Mouse (Mus musculus) midbrain, postnatal 0 days (tissue): ENCODE data around the gene Hes7. TPM values are rescaled to one million over a fixed set of nuclear protein-coding genes. Genes with fewer than 3 reads are reported as not detected.

Source experiments
- ATAC-seq: fragments of 200-750 bp; cut with Nextera tagmentation; 2 replicates; pipeline ENCODE4 v1.8.0; 2017; ENCODE audit warnings: moderate number of reproducible peaks, mild to moderate bottlenecking, moderate TSS enrichment, moderate library complexity; ENCODE audit not compliant: low FRiP score
- DNase-seq: peaks from one replicate; pipeline ENCODE4 v3.0.0-alpha.2; 2015; ENCODE audit warnings: low spot score
- H3K27ac ChIP-seq: fragments of 300-500 bp; sonication (generic); 2 replicates; pipeline ENCODE4 v1.5.1; 2014; ENCODE audit warnings: low read depth, mild to moderate bottlenecking, low read length, mixed read lengths
- H3K27me3 ChIP-seq: fragments of 300-500 bp; sonication (generic); 2 replicates; pipeline ENCODE4 v1.6.1; 2014; ENCODE audit warnings: low read length, control low read depth, mixed read lengths; ENCODE audit not compliant: insufficient read depth
- H3K36me3 ChIP-seq: fragments of 300-500 bp; sonication (generic); 2 replicates; pipeline ENCODE4 v1.6.1; 2014; ENCODE audit warnings: low read length, control low read depth, mixed read lengths; ENCODE audit not compliant: insufficient read depth
- H3K4me1 ChIP-seq: fragments of 300-500 bp; sonication (generic); 2 replicates; pipeline ENCODE4 v1.6.1; 2014; ENCODE audit warnings: mild to moderate bottlenecking, control low read depth, antibody characterized with exemption, low read length, mixed read lengths; ENCODE audit not compliant: insufficient read depth
- H3K4me2 ChIP-seq: fragments of 300-500 bp; sonication (generic); 2 replicates; pipeline ENCODE4 v1.6.1; 2014; ENCODE audit warnings: low read depth, mild to moderate bottlenecking, low read length, mixed read lengths; ENCODE audit not compliant: poor library complexity, severe bottlenecking
- H3K4me3 ChIP-seq: fragments of 300-500 bp; sonication (generic); 2 replicates; pipeline ENCODE4 v1.5.1; 2014; ENCODE audit warnings: low read depth, mild to moderate bottlenecking, low read length, moderate library complexity
- H3K9ac ChIP-seq: fragments of 300-500 bp; sonication (generic); replicated peaks from 2 replicates; pipeline ENCODE4 v1.6.1; 2014; ENCODE audit warnings: mild to moderate bottlenecking, low read length, moderate library complexity, mixed read lengths; ENCODE audit not compliant: poor library complexity, severe bottlenecking
- H3K9me3 ChIP-seq: fragments of 300-500 bp; sonication (generic); 2 replicates; pipeline ENCODE4 v1.6.1; 2016; ENCODE audit warnings: low read length, control low read depth
- CTCF ChIP-seq: IDR thresholded peaks from 2 replicates; pipeline ENCODE4 v1.5.1; 2016; ENCODE audit warnings: antibody characterized with exemption, mild to moderate bottlenecking
- WGBS: fragments of 180-500 bp; shearing (Covaris S2); extraction: QIAGEN DNeasy Blood & Tissue Kit; methylation state at CpG from one replicate; pipeline ENCODE4 v1.1.7; 2014; 5-methylcytosine and 5-hydroxymethylcytosine counted together
- polyA plus RNA-seq: library from polyadenylated mRNA; unstranded; fragments of >200 nt; fragmentation: Nextera tagmentation; extraction: Ambion mirVana; gene quantifications from 2 replicates; pipeline ENCODE4 v1.2.1, GENCODE M21; 2015
- total RNA-seq: library from RNA; depleted of rRNA; stranded (reverse); fragments of >200 nt; gene quantifications from 2 replicates; pipeline ENCODE4 v1.2.3, GENCODE M21; 2014; rRNA removed

Hes7 gene
- total and polyA plus RNA-seq, 2 experiments from 2014 or later: 2.0 to 2.1 TPM

DNA sequence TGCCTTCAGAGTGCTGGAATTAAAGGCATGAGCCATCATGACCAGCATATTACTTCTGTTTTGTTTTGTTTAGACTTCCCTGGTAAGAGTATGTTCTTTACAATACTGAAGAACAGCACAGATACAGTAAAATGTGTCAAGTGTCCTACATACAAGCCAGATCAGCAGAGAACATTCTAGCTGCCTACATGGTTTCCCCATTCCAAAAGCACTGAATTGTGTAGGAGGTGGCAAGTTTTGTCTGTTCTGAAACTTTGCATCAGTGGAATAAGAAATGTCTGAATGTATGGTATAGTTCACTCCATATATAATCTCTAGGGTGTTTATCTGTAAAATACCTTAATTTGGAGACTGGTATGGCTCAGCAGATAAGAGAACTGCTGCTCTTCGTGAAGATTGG, 35.1 kb downstream of the Hes7 start:
- H3K9me3 ChIP-seq: no peaks in the 10 kb centered on the region
- no peak overlapping the region for H3K4me3 ChIP-seq
- 52% methylated on average over 1 of the region's 1 CpGs for WGBS

DNA sequence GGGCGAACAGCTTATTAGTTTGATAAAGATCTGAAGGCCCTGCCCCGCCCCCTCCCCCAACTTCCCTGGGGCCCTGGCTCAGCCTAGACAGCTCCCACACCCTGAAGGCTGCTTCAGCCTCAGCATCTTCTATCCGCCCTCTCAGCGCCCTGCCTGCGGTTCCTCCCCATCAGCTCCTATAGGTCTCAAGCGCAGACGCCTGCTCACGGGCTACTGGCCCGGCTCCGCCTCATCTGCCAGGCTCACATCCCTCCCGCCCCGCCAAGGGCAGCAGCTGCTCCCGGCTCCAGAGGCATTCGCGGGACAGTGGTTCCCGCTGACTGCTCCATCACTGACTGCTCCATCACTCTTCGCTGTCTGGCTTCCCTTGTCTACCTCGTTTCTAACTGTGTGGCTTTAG, 36.6 kb downstream of the Hes7 start, which contains the start of gene Alox12b:
Alox12b (plus strand) TSS at position 190 of the 400 bp plus-strand sequence.
- TF ChIP-seq CTCF: no peak
- Histone ChIP-seq H3K4me3 (peak within 1 kb of the TSS; percentile 23), H3K4me2 (peak within 1 kb of the TSS; percentile 51), H3K4me1 (peaks cover 3% of the 10 kb centered on the region; the same call in 1 of the 2 replicates), H3K9ac (0 out of 2 replicates have a peak within 1 kb of the TSS, but pooled peaks have one; percentile 42), H3K36me3 (no peaks in the 10 kb centered on the region), H3K27ac (no peak within 1 kb of the TSS), H3K27me3 (peaks cover 19% of the 10 kb centered on the region; the same call in 1 of the 2 replicates), H3K9me3 (no peaks in the 10 kb centered on the region)
- DNase-seq: peak; percentile 54
- 4% methylated on average over 18 of the region's 18 CpGs for WGBS
- no peak for ATAC-seq

More for the DNA sequence above, 35.1 kb downstream of the Hes7 start:
- H3K36me3 ChIP-seq: no peaks in the 10 kb centered on the region
- H3K27me3 ChIP-seq: peaks cover 19% of the 10 kb centered on the region; the same call in 1 of the 2 replicates
- H3K9ac ChIP-seq: no peak overlapping the region
- no peak for TF ChIP-seq CTCF
- DNase-seq (no peak), ATAC-seq (no peak)
- no peak overlapping the region for H3K27ac ChIP-seq
- H3K4me2 ChIP-seq: no peak overlapping the region
- peaks cover 3% of the 10 kb centered on the region; the same call in 1 of the 2 replicates for H3K4me1 ChIP-seq

DNA sequence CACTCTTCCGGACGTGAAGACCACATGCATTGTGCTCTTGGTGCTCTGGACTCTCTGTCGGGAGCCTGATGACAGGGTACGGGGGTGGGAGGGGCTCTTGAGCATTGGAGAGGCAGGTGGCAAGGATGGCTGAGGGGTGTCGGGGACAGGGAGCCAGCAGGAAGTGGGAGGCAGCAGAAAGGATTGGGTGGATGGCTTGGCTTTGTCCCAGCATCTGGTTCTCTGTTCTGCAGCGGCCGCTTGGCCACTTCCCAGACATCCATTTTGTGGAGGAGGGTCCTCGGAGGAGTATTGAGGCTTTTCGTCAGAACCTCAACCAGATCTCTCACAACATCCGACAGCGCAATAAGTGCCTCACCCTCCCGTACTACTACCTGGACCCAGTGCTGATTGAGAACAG, 49.1 kb downstream of the Hes7 start:
- 87% methylated on average over 12 of the region's 12 CpGs for WGBS
- H3K9me3 ChIP-seq: no peaks in the 10 kb centered on the region
- H3K4me3 ChIP-seq: no peak overlapping the region
- H3K27ac ChIP-seq: no peak overlapping the region
- H3K36me3 ChIP-seq: no peaks in the 10 kb centered on the region
- no peak overlapping the region for H3K9ac ChIP-seq
- no peak for TF ChIP-seq CTCF
- ATAC-seq (no peak), DNase-seq (no peak)
- H3K27me3 ChIP-seq: no peaks in the 10 kb centered on the region; the same call in 1 of the 2 replicates
- no peaks in the 10 kb centered on the region for H3K4me1 ChIP-seq
- no peak overlapping the region for H3K4me2 ChIP-seq

DNA sequence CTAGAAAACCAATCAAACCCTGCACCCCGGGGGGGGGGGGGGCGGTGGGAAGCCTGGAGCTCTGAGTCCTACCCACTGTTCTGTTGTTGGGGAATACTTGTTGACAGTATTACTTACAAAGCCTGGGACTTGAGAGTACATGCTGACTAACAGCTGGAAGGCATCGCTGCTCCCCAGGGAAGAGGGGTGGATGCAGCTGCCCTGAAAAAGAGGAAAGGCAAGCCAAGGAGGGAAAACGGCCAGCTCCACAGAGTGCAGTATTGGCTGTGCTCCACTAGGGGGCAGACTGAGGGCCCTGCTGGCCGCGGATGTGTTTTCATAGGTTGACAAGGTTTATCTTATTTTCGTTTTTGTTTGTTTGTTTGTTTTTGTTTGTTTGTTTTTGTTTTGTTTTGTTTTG, 51.4 kb downstream of the Hes7 start:
- no peaks in the 10 kb centered on the region for H3K36me3 ChIP-seq
- H3K9ac ChIP-seq: no peak overlapping the region
- no peak overlapping the region for H3K27ac ChIP-seq
- H3K27me3 ChIP-seq: no peaks in the 10 kb centered on the region
- H3K9me3 ChIP-seq: no peaks in the 10 kb centered on the region
- DNase-seq (peak; percentile 47), ATAC-seq (no peak)
- TF ChIP-seq CTCF: peak; percentile 88
- H3K4me3 ChIP-seq: no peak overlapping the region
- H3K4me2 ChIP-seq: no peak overlapping the region
- no peaks in the 10 kb centered on the region for H3K4me1 ChIP-seq
- WGBS: 24% methylated on average over 7 of the region's 7 CpGs

DNA sequence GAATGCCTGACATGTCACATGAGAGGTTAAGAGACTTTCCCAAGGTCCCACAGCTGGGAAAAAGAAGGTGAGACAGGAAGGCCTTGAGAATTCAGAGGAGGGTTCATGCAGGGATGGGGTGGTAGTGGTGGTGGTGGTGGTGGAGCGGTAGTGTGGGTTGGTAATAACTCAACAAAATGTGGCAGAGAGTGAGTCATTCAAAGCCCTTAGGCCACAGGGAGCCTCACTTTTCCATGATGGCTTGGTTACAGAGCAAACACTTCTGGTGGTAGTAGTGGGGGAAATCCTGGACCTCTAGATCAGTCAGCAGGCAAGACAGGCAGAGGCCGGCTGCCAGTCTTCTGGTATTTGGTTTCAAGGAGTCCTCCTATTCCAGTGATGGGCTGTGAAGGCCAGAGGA, 52.4 kb downstream of the Hes7 start:
- H3K4me3 ChIP-seq: no peak overlapping the region
- no peaks in the 10 kb centered on the region for H3K36me3 ChIP-seq
- H3K27me3 ChIP-seq: no peaks in the 10 kb centered on the region
- H3K4me1 ChIP-seq: no peaks in the 10 kb centered on the region
- no peaks in the 10 kb centered on the region for H3K9me3 ChIP-seq
- ATAC-seq: no peak
- no peak overlapping the region for H3K27ac ChIP-seq
- no peak overlapping the region for H3K9ac ChIP-seq
- no peak for DNase-seq
- no peak for TF ChIP-seq CTCF
- 91% methylated on average over 2 of the region's 2 CpGs for whole genome bisulfite sequencing
- no peak overlapping the region for H3K4me2 ChIP-seq

Other genes starting within 250 kb of the Hes7 start
- 88.0 and 114 TPM in 2 replicates for gene Ndel1, start 248.5 kb upstream of the Hes7 start, total RNA-seq
- 106 and 112 TPM in 2 replicates for gene Ndel1, start 248.5 kb upstream of the Hes7 start, polyA plus RNA-seq
- 0.11 TPM in 1 of 2 replicates, not detected in the other for gene Rnf222, start 231.9 kb upstream of the Hes7 start, total RNA-seq
- not detected in 2 replicates for gene Rnf222, start 231.9 kb upstream of the Hes7 start, polyA plus RNA-seq
- 1,124 and 1,179 TPM in 2 replicates for gene Rpl26, start 218.8 kb upstream of the Hes7 start, total RNA-seq
- 561 and 573 TPM in 2 replicates for gene Rpl26, start 218.8 kb upstream of the Hes7 start, polyA plus RNA-seq
- 1.5 and 4.3 TPM in 2 replicates for gene Odf4, start 193.3 kb upstream of the Hes7 start, total RNA-seq
- gene Odf4, start 193.3 kb upstream of the Hes7 start, polyA plus RNA-seq: 0.52 and 2.2 TPM in 2 replicates
- 23.3 and 50.8 TPM in 2 replicates for gene Arhgef15, start 162.9 kb upstream of the Hes7 start, total RNA-seq
- 27.6 and 34.3 TPM in 2 replicates for gene Arhgef15, start 162.9 kb upstream of the Hes7 start, polyA plus RNA-seq
- 0.93 and 1.4 TPM in 2 replicates for gene Slc25a35, start 152.3 kb upstream of the Hes7 start, total RNA-seq
- 1.5 and 2.0 TPM in 2 replicates for gene Slc25a35, start 152.3 kb upstream of the Hes7 start, polyA plus RNA-seq
- gene Rangrf, start 145.2 kb upstream of the Hes7 start, total RNA-seq: 12.0 and 25.0 TPM in 2 replicates
- gene Rangrf, start 145.2 kb upstream of the Hes7 start, polyA plus RNA-seq: 18.9 and 20.2 TPM in 2 replicates
- 28.3 and 28.7 TPM in 2 replicates for gene Pfas, start 111.9 kb upstream of the Hes7 start, total RNA-seq
- gene Pfas, start 111.9 kb upstream of the Hes7 start, polyA plus RNA-seq: 13.9 and 14.1 TPM in 2 replicates
- gene Ctc1, start 104.5 kb upstream of the Hes7 start, total RNA-seq: 60.0 and 67.7 TPM in 2 replicates
- 46.8 and 53.4 TPM in 2 replicates for gene Ctc1, start 104.5 kb upstream of the Hes7 start, polyA plus RNA-seq
- gene Aurkb, start 74.8 kb upstream of the Hes7 start, total RNA-seq: 6.9 and 10.5 TPM in 2 replicates
- 6.0 and 6.9 TPM in 2 replicates for gene Aurkb, start 74.8 kb upstream of the Hes7 start, polyA plus RNA-seq
- 33.3 and 39.0 TPM in 2 replicates for gene Borcs6, start 60.7 kb upstream of the Hes7 start, total RNA-seq
- 21.1 and 21.3 TPM in 2 replicates for gene Borcs6, start 60.7 kb upstream of the Hes7 start, polyA plus RNA-seq
- 42.4 and 61.8 TPM in 2 replicates for gene Tmem107, start 49.6 kb upstream of the Hes7 start, total RNA-seq
- gene Tmem107, start 49.6 kb upstream of the Hes7 start, polyA plus RNA-seq: 23.8 and 27.8 TPM in 2 replicates
- 144 and 157 TPM in 2 replicates for gene Vamp2, start 31.9 kb upstream of the Hes7 start, total RNA-seq
- 591 and 600 TPM in 2 replicates for gene Vamp2, start 31.9 kb upstream of the Hes7 start, polyA plus RNA-seq
- gene Per1, start 25.2 kb upstream of the Hes7 start, total RNA-seq: 28.5 and 47.1 TPM in 2 replicates
- 11.8 and 15.4 TPM in 2 replicates for gene Per1, start 25.2 kb upstream of the Hes7 start, polyA plus RNA-seq
- gene 9130213A22Rik, start 2.2 kb downstream of the Hes7 start, total RNA-seq: 1.0 and 1.6 TPM in 2 replicates
- 1.2 and 1.4 TPM in 2 replicates for gene 9130213A22Rik, start 2.2 kb downstream of the Hes7 start, polyA plus RNA-seq
- gene Aloxe3, start 5.5 kb downstream of the Hes7 start, total RNA-seq: 16.3 and 19.4 TPM in 2 replicates
- 17.8 and 21.4 TPM in 2 replicates for gene Aloxe3, start 5.5 kb downstream of the Hes7 start, polyA plus RNA-seq
- 1.0 and 1.5 TPM in 2 replicates for gene Alox12b, start 36.6 kb downstream of the Hes7 start, total RNA-seq
- 0.67 and 0.91 TPM in 2 replicates for gene Alox12b, start 36.6 kb downstream of the Hes7 start, polyA plus RNA-seq
- 3.5 and 4.1 TPM in 2 replicates for gene Alox8, start 77.4 kb downstream of the Hes7 start, total RNA-seq
- 2.0 and 2.1 TPM in 2 replicates for gene Alox8, start 77.4 kb downstream of the Hes7 start, polyA plus RNA-seq
- 1.3 and 1.4 TPM in 2 replicates for gene Gucy2e, start 116.6 kb downstream of the Hes7 start, total RNA-seq
- 0.97 and 1.0 TPM in 2 replicates for gene Gucy2e, start 116.6 kb downstream of the Hes7 start, polyA plus RNA-seq
- gene Cntrob, start 203.4 kb downstream of the Hes7 start, total RNA-seq: 15.3 and 16.2 TPM in 2 replicates
- gene Cntrob, start 203.4 kb downstream of the Hes7 start, polyA plus RNA-seq: 10.2 and 13.6 TPM in 2 replicates
- gene Trappc1, start 203.6 kb downstream of the Hes7 start, total RNA-seq: 128 and 205 TPM in 2 replicates
- 161 and 177 TPM in 2 replicates for gene Trappc1, start 203.6 kb downstream of the Hes7 start, polyA plus RNA-seq
- 3.2 and 7.6 TPM in 2 replicates for gene Kcnab3, start 205.9 kb downstream of the Hes7 start, total RNA-seq
- gene Kcnab3, start 205.9 kb downstream of the Hes7 start, polyA plus RNA-seq: 5.4 and 5.6 TPM in 2 replicates
- 245 and 310 TPM in 2 replicates for gene Rnf227, start 220.1 kb downstream of the Hes7 start, total RNA-seq
- gene Rnf227, start 220.1 kb downstream of the Hes7 start, polyA plus RNA-seq: 382 and 383 TPM in 2 replicates
- 284 and 298 TPM in 2 replicates for gene Chd3, start 249.0 kb downstream of the Hes7 start, total RNA-seq
- gene Chd3, start 249.0 kb downstream of the Hes7 start, polyA plus RNA-seq: 51.6 and 58.9 TPM in 2 replicates